Mouse (Mus musculus) liver, adult 2 months (tissue): ENCODE results near the gene Trappc6a.
A peak's percentile ranks its signal among the peaks of the same experiment; 100 is the strongest.

ENCODE experiments used
- CTCF ChIP-seq: fragments of 200-500 bp; IDR thresholded peaks from 2 replicates; pipeline ENCODE4 v1.5.1; 2011; ENCODE audit warnings: low read depth, low read length, control low read depth
- POLR2A ChIP-seq: fragments of 200-500 bp; IDR thresholded peaks from 2 replicates; pipeline ENCODE4 v1.6.1; 2011; ENCODE audit warnings: low read length, control low read depth; ENCODE audit not compliant: insufficient read depth; ENCODE audit errors: extremely low read depth

GRCm38 (mm10) chr7:19543584-19543983 lies 35.4 kb downstream of the Trappc6a start:
- TF ChIP-seq POLR2A: no peak
- TF ChIP-seq CTCF: peak; percentile 69
